Mouse (Mus musculus) forebrain, embryonic 14.5 days (tissue): ENCODE measurements around the gene A830031A19Rik. TPM values are rescaled to one million over a fixed set of nuclear protein-coding genes. Genes with fewer than 3 reads are reported as not detected.

Experiments
- ATAC-seq: fragments of 200-750 bp; cut with Nextera tagmentation; 2 replicates; pipeline ENCODE4 v1.8.0; 2017; ENCODE audit warnings: mild to moderate bottlenecking, moderate library complexity
- DNase-seq: peaks from one replicate; pipeline ENCODE4 v3.0.0-alpha.2; 2015; ENCODE audit warnings: low spot score
- H3K27ac ChIP-seq: fragments of 300-500 bp; sonication (generic); 2 replicates; pipeline ENCODE4 v1.5.1; 2014; ENCODE audit warnings: low read depth, mild to moderate bottlenecking, control low read depth, low read length, moderate library complexity
- H3K27me3 ChIP-seq: fragments of 300-500 bp; sonication (generic); replicated peaks from 2 replicates; pipeline ENCODE4 v1.6.1; 2014; ENCODE audit warnings: low read length, control low read depth, mixed read lengths; ENCODE audit not compliant: control insufficient read depth, insufficient read depth
- H3K36me3 ChIP-seq: fragments of 300-500 bp; sonication (generic); 2 replicates; pipeline ENCODE4 v1.6.1; 2014; ENCODE audit warnings: low read length, control low read depth; ENCODE audit not compliant: control insufficient read depth, insufficient read depth
- H3K4me1 ChIP-seq: fragments of 300-500 bp; sonication (generic); 2 replicates; pipeline ENCODE4 v1.6.1; 2014; ENCODE audit warnings: antibody characterized with exemption, low read length, control low read depth; ENCODE audit not compliant: control insufficient read depth, insufficient read depth
- H3K4me2 ChIP-seq: fragments of 300-500 bp; sonication (generic); 2 replicates; pipeline ENCODE4 v1.6.1; 2014; ENCODE audit warnings: mild to moderate bottlenecking, control low read depth, low read length
- H3K4me3 ChIP-seq: fragments of 300-500 bp; sonication (generic); 2 replicates; pipeline ENCODE4 v1.5.1; 2014; ENCODE audit warnings: low read depth, low read length, control low read depth
- H3K9ac ChIP-seq: fragments of 300-500 bp; sonication (generic); 2 replicates; pipeline ENCODE4 v1.6.1; 2014; ENCODE audit warnings: mild to moderate bottlenecking, low read length, control low read depth, moderate library complexity
- H3K9me3 ChIP-seq: fragments of 300-500 bp; sonication (generic); replicated peaks from 2 replicates; pipeline ENCODE4 v1.6.1; 2016; ENCODE audit warnings: low read length, control low read depth, mixed read lengths; ENCODE audit not compliant: control insufficient read depth
- WGBS: fragments of 180-500 bp; shearing (Covaris S2); extraction: QIAGEN DNeasy Blood & Tissue Kit; methylation state at CpG from one replicate; pipeline ENCODE4 v1.1.7; 2014; 5-methylcytosine and 5-hydroxymethylcytosine counted together
- microRNA-seq: library from miRNA; unstranded; fragments of <30 nt; microRNA quantifications from one replicate; pipeline ENCODE4, GENCODE M21; 2016
- polyA plus RNA-seq: library from polyadenylated mRNA; unstranded; fragments of >200 nt; fragmentation: Nextera tagmentation; extraction: Ambion mirVana; gene quantifications from 2 replicates; pipeline ENCODE4 v1.2.1, GENCODE M21; 2014

The A830031A19Rik gene
- polyA plus RNA-seq, 1 experiment from 2014 or later, result 0.32 TPM

DNA sequence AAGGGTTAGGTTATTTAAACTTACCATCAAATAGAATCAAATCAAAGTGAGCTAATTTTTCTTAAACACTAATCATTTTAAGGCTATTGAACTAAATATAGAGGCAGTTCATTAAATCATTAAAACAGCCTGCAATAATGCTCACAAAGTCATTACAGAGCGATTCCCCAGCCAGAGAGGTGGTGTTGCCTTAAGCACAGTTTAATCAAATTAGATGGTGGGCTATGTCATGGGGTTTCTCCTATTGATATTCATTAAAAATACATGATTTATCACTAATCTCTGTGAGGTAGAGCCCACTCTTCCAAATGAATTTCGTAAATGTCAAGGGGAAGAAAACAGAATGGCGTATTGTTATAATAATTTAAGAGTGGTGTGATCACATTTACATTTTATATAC is 58.8 kb downstream of the A830031A19Rik start:
- no peak for ATAC-seq
- 60% methylated on average over 3 of the region's 3 CpGs for WGBS

DNA sequence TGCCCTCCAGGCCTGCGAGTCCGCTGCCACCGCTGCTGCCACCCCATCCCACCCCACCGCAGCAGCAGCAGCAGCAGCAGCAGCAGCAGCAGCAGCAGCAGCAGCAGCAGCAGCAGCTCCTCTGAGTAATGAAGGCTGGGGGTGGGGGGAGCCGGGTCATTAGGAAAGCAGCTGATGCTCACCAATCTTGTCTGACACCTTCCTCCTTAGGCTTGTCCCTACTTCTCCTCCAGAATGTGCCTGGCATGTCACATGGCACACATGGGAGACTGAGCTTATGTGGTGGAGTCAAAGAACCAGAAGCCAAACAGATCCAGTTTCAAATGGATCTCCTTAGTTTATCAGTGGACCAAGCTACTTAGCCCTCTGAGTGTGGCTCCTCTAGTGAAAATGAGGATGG is 60.2 kb downstream of the A830031A19Rik start:
- H3K27me3 ChIP-seq, result no peaks in the 10 kb centered on the region
- DNase-seq (no peak), ATAC-seq (no peak)
- H3K9ac ChIP-seq, result no peak overlapping the region
- H3K27ac ChIP-seq, result no peak overlapping the region
- no peak overlapping the region for H3K4me3 ChIP-seq
- H3K4me1 ChIP-seq, result no peaks in the 10 kb centered on the region
- 82% methylated on average over 5 of the region's 5 CpGs for WGBS
- H3K9me3 ChIP-seq, result no peaks in the 10 kb centered on the region
- H3K36me3 ChIP-seq, result no peaks in the 10 kb centered on the region
- no peak overlapping the region for H3K4me2 ChIP-seq

More for the DNA sequence above, 58.8 kb downstream of the A830031A19Rik start:
- Histone ChIP-seq H3K9ac (no peak overlapping the region), H3K36me3 (no peaks in the 10 kb centered on the region), H3K27ac (no peak overlapping the region), H3K4me2 (no peak overlapping the region), H3K9me3 (no peaks in the 10 kb centered on the region), H3K4me3 (no peak overlapping the region), H3K27me3 (no peaks in the 10 kb centered on the region), H3K4me1 (no peaks in the 10 kb centered on the region)
- no peak for DNase-seq

DNA sequence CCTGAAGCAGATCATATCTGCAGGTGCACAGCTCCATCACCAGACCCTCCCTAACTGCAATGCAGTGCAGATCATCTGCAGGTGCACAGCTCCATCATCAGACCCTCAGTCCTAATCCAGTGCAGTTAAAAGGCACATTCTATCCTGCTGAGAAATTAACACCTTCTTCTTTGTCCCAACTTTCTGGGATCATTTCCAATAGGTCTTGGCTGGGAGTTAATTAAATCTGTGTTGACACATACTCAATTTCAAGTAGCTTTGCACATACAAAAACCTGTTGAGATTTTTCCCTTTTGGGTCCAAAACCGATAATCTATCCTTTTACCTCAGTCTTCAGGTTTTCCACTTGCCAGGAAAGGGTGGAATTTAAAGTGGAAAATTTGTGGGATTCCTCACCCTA is 62.6 kb downstream of the A830031A19Rik start:
- DNase-seq (peak; percentile 67), ATAC-seq (no peak; the same call in 1 of the 2 replicates)
- WGBS, result 8% methylated on average over 1 of the region's 1 CpGs
- no peak overlapping the region for H3K27ac ChIP-seq
- H3K4me2 ChIP-seq, result no peak overlapping the region
- H3K27me3 ChIP-seq, result no peaks in the 10 kb centered on the region
- no peak overlapping the region for H3K4me3 ChIP-seq
- no peak overlapping the region for H3K9ac ChIP-seq
- no peaks in the 10 kb centered on the region for H3K36me3 ChIP-seq
- no peaks in the 10 kb centered on the region for H3K4me1 ChIP-seq
- H3K9me3 ChIP-seq, result no peaks in the 10 kb centered on the region

DNA sequence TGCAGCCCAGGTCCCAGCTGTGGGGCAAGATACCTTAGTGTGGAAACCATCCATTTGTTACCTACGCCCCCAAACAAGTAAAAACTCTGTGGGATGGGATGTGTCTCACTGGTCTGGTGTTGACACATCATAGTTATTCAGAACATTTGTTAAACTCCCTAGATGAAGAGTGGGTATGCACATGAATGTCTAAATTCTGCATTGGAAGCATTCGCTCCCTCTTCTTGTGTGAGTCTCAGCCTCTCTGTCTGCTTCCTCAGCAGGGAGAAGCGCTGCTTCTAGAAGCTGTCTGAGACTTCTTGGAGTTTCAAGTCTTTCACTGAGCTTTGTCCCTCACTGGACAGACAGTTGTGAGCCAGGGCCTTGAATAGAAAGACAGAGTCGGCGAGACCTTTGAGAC is 65.9 kb downstream of the A830031A19Rik start:
- ATAC-seq (no peak), DNase-seq (no peak)
- Histone ChIP-seq H3K4me3 (no peak overlapping the region), H3K4me1 (no peaks in the 10 kb centered on the region), H3K9me3 (no peaks in the 10 kb centered on the region), H3K4me2 (no peak overlapping the region), H3K36me3 (no peaks in the 10 kb centered on the region), H3K27ac (no peak overlapping the region), H3K9ac (no peak overlapping the region), H3K27me3 (no peaks in the 10 kb centered on the region)
- WGBS, result 91% methylated on average over 5 of the region's 5 CpGs

DNA sequence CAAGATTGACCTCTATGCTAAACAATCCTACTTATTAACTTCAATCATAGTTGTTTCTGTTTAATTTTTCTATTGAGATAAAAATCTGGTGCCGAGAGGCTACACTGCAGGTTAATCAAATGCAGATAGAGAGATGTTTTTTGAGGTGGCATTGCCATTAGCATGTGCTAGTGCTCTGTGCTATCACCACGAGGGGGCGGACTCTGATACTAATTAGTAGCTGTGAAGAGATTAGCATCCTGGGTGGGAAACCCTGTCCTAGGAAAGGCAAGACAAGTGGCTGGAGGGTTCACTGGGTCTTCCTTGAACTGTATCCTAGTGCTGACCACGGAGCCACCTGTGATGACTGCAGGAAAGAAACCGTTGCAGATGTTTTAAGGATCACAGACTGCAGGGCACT is 66.6 kb downstream of the A830031A19Rik start:
- Histone ChIP-seq H3K27ac (no peak overlapping the region), H3K36me3 (no peaks in the 10 kb centered on the region), H3K4me3 (no peak overlapping the region), H3K4me2 (no peak overlapping the region), H3K9me3 (no peaks in the 10 kb centered on the region), H3K4me1 (no peaks in the 10 kb centered on the region), H3K9ac (no peak overlapping the region), H3K27me3 (no peaks in the 10 kb centered on the region)
- ATAC-seq (0 out of 2 replicates have a peak, but pooled peaks have one; percentile 26), DNase-seq (peak; percentile 57)
- WGBS, result 37% methylated on average over 5 of the region's 5 CpGs

DNA sequence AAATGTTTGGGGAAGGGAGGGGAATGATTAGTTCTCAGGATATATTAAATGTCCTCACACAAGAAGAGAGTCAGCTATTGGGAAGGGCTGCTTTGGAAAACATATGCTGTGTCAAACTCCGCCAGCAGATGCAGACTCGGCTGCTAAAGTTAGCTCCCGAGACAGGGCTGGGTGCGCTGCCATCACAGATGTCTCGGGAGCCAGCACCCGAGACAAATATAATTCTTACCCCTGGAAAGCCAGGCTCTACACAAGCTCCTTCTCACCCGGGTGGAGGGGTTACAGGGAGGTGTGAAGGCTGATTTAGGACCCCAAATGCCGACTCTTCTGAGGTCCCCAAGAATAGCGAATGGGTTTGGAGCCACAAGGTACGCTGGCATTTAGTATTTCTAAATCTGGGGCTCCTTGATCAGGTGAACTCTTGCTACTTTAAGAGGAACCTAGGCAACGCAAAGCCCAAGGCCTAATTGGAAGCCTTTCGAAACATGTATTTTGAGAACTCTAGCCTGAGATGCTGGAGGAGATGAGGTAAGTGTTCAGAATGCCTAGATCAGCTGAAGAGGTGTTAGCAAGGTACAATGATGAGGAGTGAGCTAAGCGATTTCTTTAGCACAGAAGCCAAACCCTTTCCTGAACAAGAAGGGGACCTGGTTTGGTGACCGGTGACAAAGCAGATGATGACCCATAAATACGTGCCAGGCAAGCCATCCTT is 69.3 kb downstream of the A830031A19Rik start:
- H3K4me1 ChIP-seq, result no peaks in the 10 kb centered on the region
- no peaks in the 10 kb centered on the region for H3K9me3 ChIP-seq
- H3K36me3 ChIP-seq, result no peaks in the 10 kb centered on the region
- H3K27ac ChIP-seq, result no peak overlapping the region
- H3K9ac ChIP-seq, result no peak overlapping the region
- 80% methylated on average over 15 of the region's 15 CpGs for WGBS
- H3K4me2 ChIP-seq, result no peak overlapping the region
- DNase-seq, result peak; percentile 31
- no peak overlapping the region for H3K4me3 ChIP-seq
- no peaks in the 10 kb centered on the region for H3K27me3 ChIP-seq
- peak; percentile 52; the same call in 1 of the 2 replicates for ATAC-seq

DNA sequence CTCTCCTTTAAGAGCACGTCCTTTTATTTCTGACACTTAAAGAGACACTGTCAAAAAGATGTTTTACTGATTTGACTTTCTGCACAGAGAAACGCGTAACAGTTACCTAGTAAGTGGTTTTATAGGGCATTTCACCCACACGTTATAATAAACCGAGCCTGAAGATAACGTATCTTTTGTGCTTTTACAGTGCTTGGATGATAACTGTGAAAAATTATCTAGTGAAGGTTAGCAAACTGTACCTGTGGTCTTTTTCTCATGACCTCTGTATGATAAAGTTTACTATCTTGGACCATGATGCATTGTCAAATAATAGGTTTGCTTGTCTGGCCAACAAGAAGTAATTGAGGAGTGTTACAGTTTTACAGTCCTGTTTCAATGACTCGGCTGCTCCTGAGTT is 74.2 kb downstream of the A830031A19Rik start:
- H3K27ac ChIP-seq, result no peak overlapping the region
- DNase-seq (no peak), ATAC-seq (no peak)
- WGBS, result 87% methylated on average over 7 of the region's 7 CpGs
- no peaks in the 10 kb centered on the region for H3K36me3 ChIP-seq
- no peak overlapping the region for H3K4me3 ChIP-seq
- no peaks in the 10 kb centered on the region for H3K4me1 ChIP-seq
- H3K9me3 ChIP-seq, result no peaks in the 10 kb centered on the region
- no peaks in the 10 kb centered on the region for H3K27me3 ChIP-seq
- H3K4me2 ChIP-seq, result no peak overlapping the region
- no peak overlapping the region for H3K9ac ChIP-seq

Small RNA genes lying within 50 kb of the gene (microRNA-seq; reads per million reads assigned to microRNA genes)
- gene Gm44381, result not detected

Other genes with a start within 250 kb of the A830031A19Rik start
- gene Papolg, start 179.8 kb downstream of the A830031A19Rik start, polyA plus RNA-seq, result 28.9 and 31.6 TPM in 2 replicates
- 148 and 174 TPM in 2 replicates for gene Bcl11a, start 3.0 kb upstream of the A830031A19Rik start, polyA plus RNA-seq